Mouse (Mus musculus): ENCODE measurements around the gene Tlr13.

The Tlr13 gene

GRCm38 (mm10) chrX:106186713-106187649 lies 44.0 kb downstream of the Tlr13 start, which contains the start of gene Pgk1:
Gene Pgk1 (plus strand): TSS chrX:106187100.
- ATAC-seq (ENCODE audit: low TSS enrichment), result peak; percentile 99

DNA sequence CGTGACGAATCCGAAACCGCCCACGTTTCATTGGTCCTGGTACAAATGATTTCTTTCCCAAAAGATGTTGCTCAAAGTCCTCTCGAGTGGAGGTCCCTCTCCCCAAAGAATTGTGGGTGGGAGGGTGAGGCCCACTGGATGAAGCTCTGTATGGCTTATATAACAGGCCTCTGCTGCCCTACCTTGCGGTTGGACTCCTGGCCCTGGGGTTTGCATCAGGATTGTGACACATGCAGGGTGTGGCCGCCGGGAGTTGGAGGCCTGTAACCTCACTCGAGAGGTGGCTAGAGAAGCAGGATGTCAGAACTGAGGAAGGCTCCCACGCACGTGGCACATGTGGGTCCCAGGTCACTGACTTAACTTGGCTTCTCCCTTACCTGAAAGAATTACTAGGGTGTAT lies 44.7 kb downstream of the Tlr13 start:
- 0 out of 2 replicates have a peak, but pooled peaks have one; percentile 4 for ATAC-seq (ENCODE audit: low TSS enrichment)

GRCm38 (mm10) chrX:106189356-106189755 lies 46.4 kb downstream of the Tlr13 start:
- no peak for ATAC-seq (ENCODE audit: low TSS enrichment)

DNA sequence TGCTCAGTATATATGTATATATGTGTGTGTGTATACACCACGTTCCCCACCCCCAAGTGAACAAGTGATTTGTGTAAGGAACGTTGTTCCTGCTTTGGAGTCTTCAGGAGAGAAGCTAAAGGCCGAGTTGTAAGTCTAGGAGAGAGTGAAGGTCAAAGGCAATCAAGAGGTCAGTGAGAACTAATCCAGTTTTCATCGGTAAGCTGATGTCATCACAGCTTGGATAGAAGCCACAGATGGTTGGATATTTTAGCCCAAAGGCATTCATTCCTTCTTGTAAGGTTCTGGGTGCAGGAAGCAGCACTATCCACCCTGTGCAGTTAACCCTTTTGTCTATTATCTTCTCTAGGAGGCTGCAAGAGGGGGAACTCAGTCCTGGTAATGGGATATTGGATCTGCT lies 47.1 kb downstream of the Tlr13 start:
- no peak for ATAC-seq (ENCODE audit: low TSS enrichment)

DNA sequence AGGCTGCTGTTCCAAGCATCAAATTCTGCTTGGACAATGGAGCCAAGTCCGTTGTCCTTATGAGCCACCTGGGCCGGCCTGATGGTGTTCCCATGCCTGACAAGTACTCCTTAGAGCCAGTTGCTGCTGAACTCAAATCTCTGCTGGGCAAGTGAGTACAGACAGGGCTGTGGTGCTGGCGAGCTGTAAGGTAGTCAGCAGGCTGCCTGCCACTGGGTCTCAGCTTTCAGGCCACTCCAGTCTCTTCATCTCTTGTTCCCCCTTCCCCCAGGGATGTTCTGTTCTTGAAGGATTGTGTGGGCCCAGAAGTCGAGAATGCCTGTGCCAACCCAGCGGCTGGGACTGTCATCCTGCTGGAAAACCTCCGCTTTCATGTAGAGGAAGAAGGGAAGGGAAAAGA lies 51.4 kb downstream of the Tlr13 start:
- peak; percentile 64 for ATAC-seq (ENCODE audit: low TSS enrichment)

DNA sequence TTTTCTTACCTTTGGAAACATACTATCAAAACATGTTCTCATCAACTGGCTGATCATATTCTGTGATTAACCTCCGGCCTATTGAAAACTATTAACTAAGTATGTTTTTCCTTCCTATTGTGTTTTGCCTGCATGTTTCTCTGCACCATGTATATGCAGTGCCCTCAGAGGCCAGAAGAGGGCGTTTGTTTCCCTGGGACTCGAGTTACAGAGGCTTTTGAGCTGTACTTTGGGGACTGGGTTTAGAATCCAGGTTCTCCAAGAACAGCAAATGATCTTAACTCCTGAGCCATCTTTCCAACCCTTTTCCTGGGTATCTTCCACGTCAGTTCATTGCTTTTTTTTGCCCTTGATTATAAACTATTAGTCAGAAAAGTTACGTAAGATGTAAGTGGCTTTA lies 54.3 kb downstream of the Tlr13 start:
- ATAC-seq (ENCODE audit: low TSS enrichment), result no peak

GRCm38 (mm10) chrX:106198904-106199303 lies 55.9 kb downstream of the Tlr13 start:
- ATAC-seq (ENCODE audit: low TSS enrichment), result no peak

DNA sequence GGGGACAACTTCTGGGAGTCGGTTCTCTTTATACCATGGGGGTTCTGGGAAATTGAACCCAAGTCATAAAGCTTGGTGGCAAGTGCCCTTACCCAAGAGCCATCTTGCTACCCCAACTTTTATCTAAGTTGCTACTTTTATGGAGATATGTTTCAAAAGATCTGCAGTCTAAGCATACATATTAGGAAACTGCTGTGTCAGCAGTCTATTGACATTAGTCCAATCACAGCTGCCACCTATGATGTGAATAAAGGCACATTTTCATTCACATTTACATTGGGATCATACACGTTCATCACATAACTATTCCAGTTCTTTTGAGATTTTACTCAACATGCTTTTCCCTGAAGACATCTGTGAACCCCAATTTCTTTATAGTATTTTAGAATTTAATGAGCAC lies 66.1 kb downstream of the Tlr13 start:
- ATAC-seq (ENCODE audit: low TSS enrichment), result no peak
